In the genomic region with DNA sequence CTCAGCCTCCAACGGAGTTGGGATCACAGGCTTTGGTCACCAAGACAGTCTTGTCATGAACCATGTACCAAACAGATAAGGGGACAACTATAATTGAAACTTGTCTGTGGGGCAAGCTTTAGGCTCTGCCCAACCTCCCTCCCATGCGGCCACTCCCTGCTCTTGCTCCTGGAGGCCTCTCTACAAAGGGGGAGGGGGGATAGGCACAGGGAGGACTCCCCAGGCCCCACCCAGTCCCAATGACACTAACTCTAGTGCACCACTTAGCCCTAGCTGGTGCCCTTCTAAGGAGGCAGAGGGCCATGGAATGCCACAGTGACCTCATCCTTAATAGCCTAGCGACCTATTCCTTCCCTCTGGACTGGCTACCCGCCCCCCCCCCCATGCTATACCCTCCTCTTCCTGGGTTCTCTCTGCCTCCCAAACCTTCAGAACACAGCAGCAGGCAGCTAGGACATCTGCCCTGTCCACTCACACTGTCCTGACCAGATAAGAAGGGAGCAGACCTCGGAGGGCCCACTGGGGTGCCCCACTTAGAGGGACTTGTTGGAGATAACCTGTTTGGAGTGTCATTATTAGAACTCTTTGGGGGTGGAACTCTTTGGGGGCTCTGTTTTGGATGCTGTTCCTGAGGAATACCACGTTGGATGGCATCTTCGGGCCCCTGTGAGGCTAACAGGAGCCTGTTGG, we compare ENCODE assay signal across 10 mouse cellular contexts. TPM values are rescaled to one million over a fixed set of nuclear protein-coding genes. Genes with fewer than 3 reads are reported as not detected.
A peak's percentile ranks its signal among the peaks of the same experiment; 100 is the strongest.
DNase-seq lines count a peak whose midpoint lies in the region; ATAC-seq lines count a peak whose summit lies in the region.
"Had no signal": no experiment of that assay in that cellular context is flagged by ENCODE, and none has a peak within 500 bp of the region (broad histone marks: within the 10 kb centered on the region; RNA-seq: fewer than 3 reads in every experiment).

No protein-coding gene starts in this region.

- H3K4me2 ChIP-seq in heart, embryonic 11.5 days: peak overlapping the region; percentile 90
- no peak overlapping the region for H3K4me2 ChIP-seq in midbrain, embryonic 11.5 days
- H3K4me2 ChIP-seq in midbrain, embryonic 13.5 days (replicated peaks): no peak overlapping the region
- H3K4me2 ChIP-seq in limb, embryonic 13.5 days (replicated peaks): no peak overlapping the region; the same call in 1 of the 2 replicates
- peak overlapping the region; percentile 40; the same call in 1 of the 2 replicates for H3K4me2 ChIP-seq in stomach, embryonic 16.5 days (ENCODE audit: low read depth, low read length)

- peak; percentile 87 for ATAC-seq in heart, embryonic 11.5 days (replicated peaks; ENCODE audit: insufficient number of reproducible peaks, low FRiP score, low TSS enrichment)
- 0 out of 2 replicates have a peak, but pooled peaks have one; percentile 40 for ATAC-seq in midbrain, embryonic 11.5 days (ENCODE audit: low FRiP score)
- ATAC-seq in midbrain, embryonic 13.5 days: no peak
- no peak for ATAC-seq in limb, embryonic 13.5 days (ENCODE audit: low FRiP score, low read depth)
- ATAC-seq in stomach, embryonic 16.5 days (ENCODE audit: insufficient read depth, low FRiP score): 0 out of 2 replicates have a peak, but pooled peaks have one; percentile 8
- no peak for ATAC-seq in monocyte, adult 5-6 weeks (replicated peaks; ENCODE audit: insufficient number of reproducible peaks, low FRiP score, low TSS enrichment, poor library complexity, severe bottlenecking)

- DNase-seq in heart, postnatal 10 days: no peak
- DNase-seq in midbrain, embryonic 11.5 days (ENCODE audit: low spot score, missing footprints): no peak
- DNase-seq in left cerebral cortex, postnatal 36 days (ENCODE audit: low spot score in 2 of 2): no peak
- DNase-seq: layer of hippocampus, postnatal 36 days; spleen, adult 18-20 months had no signal

- peak overlapping the region; percentile 87 for H3K4me3 ChIP-seq in heart, embryonic 11.5 days (ENCODE audit: low read depth, low read length)
- no peak overlapping the region for H3K4me3 ChIP-seq in midbrain, embryonic 11.5 days (ENCODE audit: low read depth, low read length)
- H3K4me3 ChIP-seq in midbrain, embryonic 13.5 days (replicated peaks): no peak overlapping the region
- no peak overlapping the region for H3K4me3 ChIP-seq in limb, embryonic 13.5 days
- no peak overlapping the region; the same call in 1 of the 2 replicates for H3K4me3 ChIP-seq in stomach, embryonic 16.5 days (replicated peaks; ENCODE audit: low read length)

- intact Hi-C loops in heart, postnatal 10 days (cut with DNase I): no loop called here
- intact Hi-C loops in left cerebral cortex, postnatal 36 days (cut with DNase I): no loop called here

- peaks cover 71% of the 10 kb centered on the region for H3K4me1 ChIP-seq in heart, embryonic 11.5 days (ENCODE audit: control insufficient read depth, insufficient read depth, low read length)
- H3K4me1 ChIP-seq in midbrain, embryonic 11.5 days (ENCODE audit: control insufficient read depth, insufficient read depth, low read length): peaks cover 4% of the 10 kb centered on the region
- peaks cover 10% of the 10 kb centered on the region for H3K4me1 ChIP-seq in midbrain, embryonic 13.5 days (replicated peaks)
- H3K4me1 ChIP-seq in limb, embryonic 13.5 days: peaks cover 50% of the 10 kb centered on the region
- peaks cover 44% of the 10 kb centered on the region for H3K4me1 ChIP-seq in stomach, embryonic 16.5 days (ENCODE audit: control insufficient read depth, insufficient read depth, low read length)

- H3K36me3 ChIP-seq in heart, embryonic 11.5 days (ENCODE audit: control insufficient read depth, insufficient read depth, low read length): peaks cover 5% of the 10 kb centered on the region
- H3K36me3 ChIP-seq in midbrain, embryonic 11.5 days (ENCODE audit: control insufficient read depth, insufficient read depth, low read length): no peaks in the 10 kb centered on the region; the same call in 1 of the 2 replicates
- no peaks in the 10 kb centered on the region for H3K36me3 ChIP-seq in midbrain, embryonic 13.5 days
- H3K36me3 ChIP-seq in limb, embryonic 13.5 days: peaks cover 6% of the 10 kb centered on the region
- no peaks in the 10 kb centered on the region for H3K36me3 ChIP-seq in stomach, embryonic 16.5 days (ENCODE audit: control insufficient read depth, insufficient read depth, low read length)

- WGBS in heart, embryonic 11.5 days (ENCODE audit: insufficient replicate concordance): 42% methylated on average over 7 of the region's 7 CpGs
- 83% methylated on average over 7 of the region's 7 CpGs for WGBS in midbrain, embryonic 11.5 days
- WGBS in midbrain, embryonic 13.5 days: 87% methylated on average over 6 of the region's 7 CpGs
- WGBS in limb, embryonic 13.5 days: 73% methylated on average over 7 of the region's 7 CpGs
- WGBS in stomach, embryonic 16.5 days: 78% methylated on average over 7 of the region's 7 CpGs

- no peaks in the 10 kb centered on the region for H3K9me3 ChIP-seq in heart, embryonic 11.5 days (replicated peaks; ENCODE audit: control insufficient read depth, low read length)
- H3K9me3 ChIP-seq in midbrain, embryonic 11.5 days (ENCODE audit: control insufficient read depth, low read length): no peaks in the 10 kb centered on the region
- H3K9me3 ChIP-seq in midbrain, embryonic 13.5 days: no peaks in the 10 kb centered on the region
- H3K9me3 ChIP-seq in limb, embryonic 13.5 days: no peaks in the 10 kb centered on the region
- no peaks in the 10 kb centered on the region for H3K9me3 ChIP-seq in stomach, embryonic 16.5 days (replicated peaks; ENCODE audit: control insufficient read depth, low read length)

- H3K27me3 ChIP-seq in heart, embryonic 11.5 days (ENCODE audit: control insufficient read depth, insufficient read depth, low read length): no peaks in the 10 kb centered on the region
- peaks cover 14% of the 10 kb centered on the region for H3K27me3 ChIP-seq in midbrain, embryonic 11.5 days (ENCODE audit: control insufficient read depth, insufficient read depth, low read length)
- peaks cover 30% of the 10 kb centered on the region for H3K27me3 ChIP-seq in midbrain, embryonic 13.5 days
- H3K27me3 ChIP-seq in limb, embryonic 13.5 days: no peaks in the 10 kb centered on the region
- no peaks in the 10 kb centered on the region for H3K27me3 ChIP-seq in stomach, embryonic 16.5 days (ENCODE audit: control insufficient read depth, insufficient read depth, low read length)

- H3K27ac ChIP-seq in heart, embryonic 11.5 days (ENCODE audit: low read depth, low read length): peak overlapping the region; percentile 93
- no peak overlapping the region for H3K27ac ChIP-seq in midbrain, embryonic 11.5 days (ENCODE audit: low read depth, low read length)
- H3K27ac ChIP-seq in midbrain, embryonic 13.5 days: no peak overlapping the region
- H3K27ac ChIP-seq in limb, embryonic 13.5 days: no peak overlapping the region
- H3K27ac ChIP-seq in stomach, embryonic 16.5 days (ENCODE audit: low read length): peak overlapping the region; percentile 48; the same call in 1 of the 2 replicates

- peak overlapping the region; percentile 73 for H3K9ac ChIP-seq in heart, embryonic 11.5 days (ENCODE audit: low read depth, low read length)
- no peak overlapping the region for H3K9ac ChIP-seq in midbrain, embryonic 11.5 days (ENCODE audit: low read length)
- no peak overlapping the region for H3K9ac ChIP-seq in midbrain, embryonic 13.5 days (replicated peaks)
- 0 out of 2 replicates have a peak overlapping the region, but pooled peaks have one; percentile 8 for H3K9ac ChIP-seq in limb, embryonic 13.5 days
- H3K9ac ChIP-seq in stomach, embryonic 16.5 days (ENCODE audit: low read length): peak overlapping the region; percentile 52

RNA-seq across cellular contexts. Expression of gene Piezo1, which starts 4.9 kb away (rescaled TPM):
- 17.4 and 19.4 TPM in 2 replicates for polyA plus RNA-seq in heart, embryonic 11.5 days (2014; fragmentation: Nextera tagmentation; extraction: Ambion mirVana)
- 10 to 100 TPM; 40.3 to 43.3 TPM for total RNA-seq in heart, postnatal 10 days (2021)
- 2.8 and 4.3 TPM in 2 replicates for polyA plus RNA-seq in midbrain, embryonic 11.5 days (2014; fragmentation: Nextera tagmentation; extraction: Ambion mirVana)
- 1.6 and 2.9 TPM in 2 replicates for polyA plus RNA-seq in midbrain, embryonic 13.5 days (2015; fragmentation: Nextera tagmentation; extraction: Ambion mirVana)
- polyA plus RNA-seq in limb, embryonic 13.5 days (2015; fragmentation: Nextera tagmentation; extraction: Ambion mirVana): 14.0 and 14.7 TPM in 2 replicates
- 13.5 and 18.9 TPM in 2 replicates for polyA plus RNA-seq in stomach, embryonic 16.5 days (2015; fragmentation: Nextera tagmentation; extraction: Ambion mirVana)
- 31.7 to 76.2 TPM (median 45.9 TPM) in 3 replicates for total RNA-seq in monocyte, adult 5-6 weeks (2017)
- 1 to 10 TPM; 6.5 to 7.6 TPM for total RNA-seq in left cerebral cortex, postnatal 36 days (2021)

RNA-seq across cellular contexts. Expression of gene Cdt1, which starts 21.6 kb away (rescaled TPM):
- polyA plus RNA-seq in heart, embryonic 11.5 days (2014; fragmentation: Nextera tagmentation; extraction: Ambion mirVana): 29.5 and 30.4 TPM in 2 replicates
- 10 to 100 TPM in 1 of 2 experiments, 1 to 10 TPM in 1; 9.7 to 14.0 TPM for total RNA-seq in heart, postnatal 10 days (2021)
- polyA plus RNA-seq in midbrain, embryonic 11.5 days (2014; fragmentation: Nextera tagmentation; extraction: Ambion mirVana): 25.7 and 35.8 TPM in 2 replicates
- polyA plus RNA-seq in midbrain, embryonic 13.5 days (2015; fragmentation: Nextera tagmentation; extraction: Ambion mirVana): 13.8 and 14.1 TPM in 2 replicates
- polyA plus RNA-seq in limb, embryonic 13.5 days (2015; fragmentation: Nextera tagmentation; extraction: Ambion mirVana): 39.3 and 40.2 TPM in 2 replicates
- 28.4 and 28.5 TPM in 2 replicates for polyA plus RNA-seq in stomach, embryonic 16.5 days (2015; fragmentation: Nextera tagmentation; extraction: Ambion mirVana)
- 11.1 to 24.4 TPM (median 12.4 TPM) in 3 replicates for total RNA-seq in monocyte, adult 5-6 weeks (2017)
- total RNA-seq in left cerebral cortex, postnatal 36 days (2021): 1 to 10 TPM; 1.8 to 3.5 TPM

RNA-seq across cellular contexts. Expression of gene Aprt, which starts 30.5 kb away (rescaled TPM):
- 250 and 262 TPM in 2 replicates for polyA plus RNA-seq in heart, embryonic 11.5 days (2014; fragmentation: Nextera tagmentation; extraction: Ambion mirVana)
- 10 to 100 TPM; 37.9 to 41.8 TPM for total RNA-seq in heart, postnatal 10 days (2021)
- 176 and 195 TPM in 2 replicates for polyA plus RNA-seq in midbrain, embryonic 11.5 days (2014; fragmentation: Nextera tagmentation; extraction: Ambion mirVana)
- 136 and 152 TPM in 2 replicates for polyA plus RNA-seq in midbrain, embryonic 13.5 days (2015; fragmentation: Nextera tagmentation; extraction: Ambion mirVana)
- polyA plus RNA-seq in limb, embryonic 13.5 days (2015; fragmentation: Nextera tagmentation; extraction: Ambion mirVana): 335 and 351 TPM in 2 replicates
- 335 and 345 TPM in 2 replicates for polyA plus RNA-seq in stomach, embryonic 16.5 days (2015; fragmentation: Nextera tagmentation; extraction: Ambion mirVana)
- 30.5 to 53.3 TPM (median 49.7 TPM) in 3 replicates for total RNA-seq in monocyte, adult 5-6 weeks (2017)
- 10 to 100 TPM; 54.5 to 62.3 TPM for total RNA-seq in left cerebral cortex, postnatal 36 days (2021)

Comparison
In these comparisons a context has a peak if more than half of its experiments do, and no peak if none do; other contexts are left out.
1. ATAC-seq: peak in heart, embryonic 11.5 days (single experiment), midbrain, embryonic 11.5 days (single experiment) and stomach, embryonic 16.5 days (single experiment); none in midbrain, embryonic 13.5 days (single experiment), limb, embryonic 13.5 days (single experiment) and monocyte, adult 5-6 weeks (single experiment).
2. H3K27ac ChIP-seq: peak in heart, embryonic 11.5 days (single experiment) and stomach, embryonic 16.5 days (single experiment); none in midbrain, embryonic 11.5 days (single experiment), midbrain, embryonic 13.5 days (single experiment) and limb, embryonic 13.5 days (single experiment).
3. H3K4me2 ChIP-seq: peak in heart, embryonic 11.5 days (single experiment) and stomach, embryonic 16.5 days (single experiment); none in midbrain, embryonic 11.5 days (single experiment), midbrain, embryonic 13.5 days (single experiment) and limb, embryonic 13.5 days (single experiment).
4. H3K9ac ChIP-seq: peak in heart, embryonic 11.5 days (single experiment), limb, embryonic 13.5 days (single experiment) and stomach, embryonic 16.5 days (single experiment); none in midbrain, embryonic 11.5 days (single experiment) and midbrain, embryonic 13.5 days (single experiment).